8 mouse cellular contexts compared by ENCODE assay signal in the genomic region with DNA sequence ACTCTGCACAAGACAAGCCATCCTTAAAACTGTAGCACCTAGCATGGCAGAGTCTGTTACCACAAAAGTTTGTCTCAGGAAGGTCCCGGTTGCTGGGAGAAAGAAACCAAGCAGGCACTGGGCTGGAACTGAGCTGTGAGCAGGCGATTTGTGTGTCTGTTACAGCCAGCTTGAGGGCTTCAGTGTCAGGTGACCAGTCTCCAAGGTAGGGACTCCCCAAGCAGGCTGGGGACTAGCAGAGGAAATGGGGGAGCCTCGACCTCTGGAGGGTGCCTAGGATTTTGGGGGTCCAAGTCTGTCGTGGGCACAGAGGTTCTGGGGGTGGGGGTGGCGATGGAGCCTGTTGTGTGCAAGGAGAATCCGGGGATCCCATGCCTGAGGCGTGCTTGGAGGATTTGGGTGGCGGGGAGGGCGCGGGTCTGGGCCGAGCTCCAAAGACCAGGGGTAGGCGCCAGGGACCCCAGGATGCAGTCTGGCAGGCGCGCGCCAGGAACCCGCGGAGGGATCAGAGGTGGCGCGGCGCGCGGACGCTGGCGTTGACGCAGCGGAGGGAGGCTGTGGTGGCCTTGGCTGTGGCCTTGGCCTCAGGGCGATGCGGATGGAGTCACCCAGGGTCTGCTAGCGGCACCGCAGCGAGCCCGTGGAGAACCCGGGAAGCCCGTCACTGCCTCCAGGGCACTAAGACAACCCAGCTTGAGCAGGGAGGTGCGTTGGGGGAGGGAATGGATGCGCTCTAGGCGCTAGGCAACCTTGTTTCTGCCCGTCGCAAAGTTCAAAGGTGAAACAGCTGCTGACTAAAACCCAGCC. TPM values are rescaled to one million over a fixed set of nuclear protein-coding genes. Genes with fewer than 3 reads are reported as not detected.
DNase-seq lines count a peak whose midpoint lies in the region.

TSS of gene Hrasls (plus strand) at position 91 of the 807 bp plus-strand sequence.

- DNase-seq in WW6 (ENCODE audit: low read depth, low spot score), result peak; percentile 18
- peak; percentile 66 for DNase-seq in cerebellum, adult 9-10 months
- DNase-seq in frontal cortex, adult 2 months (ENCODE audit: extremely low spot score in 1 of 2, low spot score in 1 of 2), result peak; percentile 5 to 39
- DNase-seq in heart, postnatal 4 days, result peak; percentile 58
- no peak for DNase-seq in layer of hippocampus, adult 8-10 months (ENCODE audit: low spot score in 2 of 2)
- peak; percentile 13 for DNase-seq in lung, postnatal 14 days
- DNase-seq in right cerebral cortex, postnatal 36 days (ENCODE audit: low spot score in 2 of 2), result peak; percentile 18 to 22
- DNase-seq in c-Kit-positive CD71-positive TER-119-positive erythroid progenitor cells, embryonic 14.5 days (ENCODE audit: low spot score), result no peak

RNA-seq across cellular contexts. Expression of gene Hrasls, which starts in this region (rescaled TPM):
- polyA plus RNA-seq in frontal cortex, adult 2 months (2012; rRNA removed), result 16.3 and 19.1 TPM in 2 replicates
- total RNA-seq in heart, postnatal 4 days (2021), result 1 to 10 TPM; 1.5 to 2.2 TPM
- total RNA-seq in layer of hippocampus, adult 8-10 months (2022), result 10 to 100 TPM; 11.6 to 13.9 (median 13.1) TPM

Comparison
In these comparisons a context has a peak if more than half of its experiments do, and no peak if none do; other contexts are left out.
1. DNase-seq: peak in WW6 (single experiment), cerebellum, adult 9-10 months (single experiment), frontal cortex, adult 2 months (2 of 2), heart, postnatal 4 days (single experiment), lung, postnatal 14 days (single experiment) and right cerebral cortex, postnatal 36 days (2 of 2); none in layer of hippocampus, adult 8-10 months (0 of 2) and c-Kit-positive CD71-positive TER-119-positive erythroid progenitor cells, embryonic 14.5 days (single experiment).